Mouse (Mus musculus): ENCODE data around the gene Vgll1. TPM values are rescaled to one million over a fixed set of nuclear protein-coding genes. Genes with fewer than 3 reads are reported as not detected.

Gene Vgll1
- not detected in 2 replicates for polyA plus RNA-seq (2012; rRNA removed)

GRCm38 (mm10) chrX:57087806-57088205 lies at the start of gene Vgll1:
Vgll1 (plus strand) TSS chrX:57088106.

GRCm38 (mm10) chrX:57042774-57043173 lies 45.1 kb upstream of the Vgll1 start, which contains the start of gene Brs3:
Brs3 (plus strand) TSS chrX:57043074.

DNA sequence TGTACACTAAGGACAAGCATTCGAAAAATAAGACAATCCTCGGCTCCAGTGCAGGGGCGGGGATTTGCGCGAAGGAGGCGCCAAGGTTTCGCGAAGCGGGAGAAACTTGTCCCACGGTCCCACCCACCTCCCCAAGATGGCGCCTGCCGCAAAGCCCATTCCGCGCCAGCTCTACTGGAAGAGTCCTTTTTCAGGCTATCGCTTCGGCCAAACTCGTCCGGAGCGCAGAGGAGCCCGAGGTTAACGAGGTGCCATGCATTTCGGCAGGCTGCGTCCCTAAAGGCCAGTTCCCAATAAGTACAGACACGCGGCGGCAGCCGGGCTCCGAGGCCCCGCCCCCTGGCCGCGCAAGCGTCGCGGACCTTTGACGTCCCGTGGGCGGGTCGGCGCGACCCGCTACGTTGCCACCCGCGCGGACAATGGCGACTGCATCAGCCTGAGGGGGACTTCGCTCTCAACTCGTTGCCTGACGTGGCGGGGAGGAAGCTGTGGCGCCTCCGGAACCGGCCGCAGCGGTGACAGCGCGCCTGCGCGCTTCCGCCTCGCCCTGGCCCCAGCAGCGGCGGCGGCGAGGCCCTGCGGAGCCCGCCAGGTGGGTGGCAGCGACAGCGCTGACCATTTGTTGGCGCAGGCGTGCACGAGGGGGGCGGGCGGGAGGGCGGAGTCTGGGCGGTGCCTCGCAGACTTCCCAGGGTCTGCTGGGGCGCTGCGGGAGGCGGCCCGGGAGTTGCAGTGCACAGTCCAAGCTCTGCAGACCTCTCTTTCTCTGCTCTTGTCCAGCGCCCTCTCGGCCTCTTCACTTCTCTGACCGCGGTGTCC lies 34.5 kb upstream of the Vgll1 start, which contains the start of gene Htatsf1:
Gene Htatsf1 (plus strand): TSS at position 410 of the 819 bp plus-strand sequence.

Other genes with a start within 250 kb of the Vgll1 start
- gene Adgrg4, start 217.9 kb upstream of the Vgll1 start, polyA plus RNA-seq (2012; rRNA removed), result not detected in 2 replicates
- gene Brs3, start 45.0 kb upstream of the Vgll1 start, polyA plus RNA-seq (2012; rRNA removed), result not detected in 2 replicates
- 14.3 and 15.4 TPM in 2 replicates for gene Htatsf1, start 34.5 kb upstream of the Vgll1 start, polyA plus RNA-seq (2012; rRNA removed)
- gene Cd40lg, start 124.0 kb downstream of the Vgll1 start, polyA plus RNA-seq (2012; rRNA removed), result 0.20 TPM in 1 of 2 replicates, not detected in the other